8 mouse cellular contexts compared by ENCODE assay signal in the genomic region with DNA sequence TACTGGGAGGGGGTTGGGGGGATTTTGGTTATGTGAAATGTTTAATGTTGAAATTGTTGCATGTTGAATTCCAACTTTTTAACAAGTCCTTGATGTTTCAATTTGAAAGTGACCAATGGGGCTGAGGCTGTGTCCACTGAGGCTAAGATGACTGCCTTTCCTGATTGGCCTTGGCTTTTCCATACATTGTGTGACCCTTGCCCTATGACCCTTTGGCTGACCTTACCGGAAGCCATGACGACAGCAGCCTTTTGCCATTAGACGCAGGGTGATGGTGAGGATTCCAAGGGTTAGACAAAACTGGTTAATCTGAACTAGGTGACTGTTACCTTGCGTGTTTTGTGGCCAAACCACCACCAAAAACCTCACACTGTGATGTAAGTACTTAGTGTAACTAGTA. TPM values are rescaled to one million over a fixed set of nuclear protein-coding genes. Genes with fewer than 3 reads are reported as not detected.
A peak's percentile ranks its signal among the peaks of the same experiment; 100 is the strongest.
DNase-seq lines count a peak whose midpoint lies in the region; ATAC-seq and TF ChIP-seq lines count a peak whose summit lies in the region.

No protein-coding gene starts in this region.

- intact Hi-C loops in heart, postnatal 10 days (cut with DNase I), result no loop called here
- intact Hi-C loops in gastrocnemius, postnatal 14 days (cut with DNase I; ENCODE audit: low total_unique reads), result no loop called here

- H3K36me3 ChIP-seq in heart, embryonic 12.5 days, result peaks cover 42% of the 10 kb centered on the region
- peaks cover 37 to 39% of the 10 kb centered on the region in 2 experiments for H3K36me3 ChIP-seq in MEL (ENCODE audit: control insufficient read depth in 1 of 2, insufficient read depth in 2 of 2, low read length in 2 of 2)
- peaks cover 13% of the 10 kb centered on the region; the same call in 1 of the 2 replicates for H3K36me3 ChIP-seq in forebrain, embryonic 11.5 days (ENCODE audit: control insufficient read depth, insufficient read depth, low read length)
- peaks cover 50% of the 10 kb centered on the region for H3K36me3 ChIP-seq in limb, embryonic 12.5 days
- H3K36me3 ChIP-seq in stomach, embryonic 15.5 days, result peaks cover 27% of the 10 kb centered on the region

- peaks cover 26% of the 10 kb centered on the region for H3K79me2 ChIP-seq in MEL (ENCODE audit: control insufficient read depth, insufficient read depth, low read length, poor library complexity)

- H3K9ac ChIP-seq in heart, embryonic 12.5 days, result peak overlapping the region; percentile 55
- peak overlapping the region; percentile 57 for H3K9ac ChIP-seq in MEL (ENCODE audit: control insufficient read depth, low read depth, low read length, poor library complexity, severe bottlenecking)
- peak overlapping the region; percentile 35; the same call in 1 of the 2 replicates for H3K9ac ChIP-seq in forebrain, embryonic 11.5 days (ENCODE audit: low read length)
- no peak overlapping the region; the same call in 1 of the 2 replicates for H3K9ac ChIP-seq in limb, embryonic 12.5 days (replicated peaks)
- no peak overlapping the region for H3K9ac ChIP-seq in stomach, embryonic 15.5 days

- no peak for TF ChIP-seq EP300 in MEL (IDR thresholded peaks at IDR 0.05; ENCODE audit: low read depth in 1 of 2, low read length in 2 of 2)

- DNase-seq in heart, postnatal 10 days, result no peak
- DNase-seq in MEL (ENCODE audit: low read depth, low spot score), result no peak
- no peak for DNase-seq in forebrain, embryonic 11.5 days (ENCODE audit: low spot score)
- DNase-seq in gastrocnemius, postnatal 14 days, result no peak
- DNase-seq in spleen, postnatal 36 days (ENCODE audit: low spot score in 2 of 2), result no peak

- H3K9me3 ChIP-seq in heart, embryonic 12.5 days (replicated peaks), result no peaks in the 10 kb centered on the region
- H3K9me3 ChIP-seq in MEL (replicated peaks; ENCODE audit: insufficient read depth, low read length), result no peaks in the 10 kb centered on the region
- H3K9me3 ChIP-seq in forebrain, embryonic 11.5 days (ENCODE audit: control insufficient read depth, low read length), result no peaks in the 10 kb centered on the region
- no peaks in the 10 kb centered on the region for H3K9me3 ChIP-seq in limb, embryonic 12.5 days
- no peaks in the 10 kb centered on the region for H3K9me3 ChIP-seq in stomach, embryonic 15.5 days

- TF ChIP-seq RAD21 in MEL (IDR thresholded peaks at IDR 0.05; ENCODE audit: low read depth, low read length), result no peak

- H3K27ac ChIP-seq in heart, embryonic 12.5 days (ENCODE audit: poor library complexity, severe bottlenecking), result no peak overlapping the region
- no peak overlapping the region for H3K27ac ChIP-seq in MEL (ENCODE audit: control insufficient read depth, low read depth, low read length)
- no peak overlapping the region for H3K27ac ChIP-seq in forebrain, embryonic 11.5 days (ENCODE audit: low read depth, low read length)
- no peak overlapping the region for H3K27ac ChIP-seq in limb, embryonic 12.5 days
- H3K27ac ChIP-seq in stomach, embryonic 15.5 days, result no peak overlapping the region

- H3K4me3 ChIP-seq in heart, embryonic 12.5 days, result peak overlapping the region; percentile 100
- peak overlapping the region; percentile 68 to 99 for H3K4me3 ChIP-seq in MEL (ENCODE audit: control insufficient read depth in 1 of 2, insufficient read depth in 1 of 2, low read depth in 2 of 2, low read length in 2 of 2)
- peak overlapping the region; percentile 100 for H3K4me3 ChIP-seq in forebrain, embryonic 11.5 days (ENCODE audit: low read depth, low read length)
- H3K4me3 ChIP-seq in limb, embryonic 12.5 days (replicated peaks), result peak overlapping the region; percentile 99
- peak overlapping the region; percentile 99 for H3K4me3 ChIP-seq in stomach, embryonic 15.5 days (replicated peaks)

- peak overlapping the region; percentile 78 for H3K4me2 ChIP-seq in heart, embryonic 12.5 days
- H3K4me2 ChIP-seq in forebrain, embryonic 11.5 days (ENCODE audit: low read depth, low read length, severe bottlenecking), result peak overlapping the region; percentile 81
- peak overlapping the region; percentile 79 for H3K4me2 ChIP-seq in limb, embryonic 12.5 days
- peak overlapping the region; percentile 66 for H3K4me2 ChIP-seq in stomach, embryonic 15.5 days

- peaks cover 10% of the 10 kb centered on the region for H3K4me1 ChIP-seq in heart, embryonic 12.5 days (replicated peaks)
- H3K4me1 ChIP-seq in MEL (ENCODE audit: control insufficient read depth in 1 of 2, insufficient read depth in 2 of 2, low read length in 2 of 2), result peaks cover 0 to 21% of the 10 kb centered on the region in 2 experiments
- 0 out of 2 replicates have a peak, but pooled peaks cover 3% of the 10 kb centered on the region for H3K4me1 ChIP-seq in forebrain, embryonic 11.5 days (replicated peaks; ENCODE audit: control insufficient read depth, insufficient read depth, low read length)
- peaks cover 9% of the 10 kb centered on the region for H3K4me1 ChIP-seq in limb, embryonic 12.5 days (replicated peaks)
- H3K4me1 ChIP-seq in stomach, embryonic 15.5 days, result peaks cover 10% of the 10 kb centered on the region

- ATAC-seq in heart, embryonic 12.5 days (ENCODE audit: insufficient number of reproducible peaks, low FRiP score), result no peak
- ATAC-seq in forebrain, embryonic 11.5 days (replicated peaks; ENCODE audit: low FRiP score), result no peak
- no peak for ATAC-seq in limb, embryonic 12.5 days (ENCODE audit: insufficient number of reproducible peaks, insufficient read depth, low FRiP score, low TSS enrichment, low read depth)
- no peak for ATAC-seq in stomach, embryonic 15.5 days (ENCODE audit: insufficient read depth, low FRiP score, low read depth)

- WGBS in heart, embryonic 12.5 days, result 62% methylated on average over 4 of the region's 4 CpGs
- 55% methylated on average over 4 of the region's 4 CpGs for WGBS in forebrain, embryonic 11.5 days
- WGBS in limb, embryonic 12.5 days, result 50% methylated on average over 4 of the region's 4 CpGs
- 33% methylated on average over 4 of the region's 4 CpGs for WGBS in stomach, embryonic 15.5 days

- 0 out of 2 replicates have a peak, but pooled peaks cover 4% of the 10 kb centered on the region for H3K27me3 ChIP-seq in heart, embryonic 12.5 days (replicated peaks)
- H3K27me3 ChIP-seq in MEL (ENCODE audit: control insufficient read depth in 1 of 2, insufficient read depth in 2 of 2, low read length in 2 of 2), result no peaks in the 10 kb centered on the region
- no peaks in the 10 kb centered on the region for H3K27me3 ChIP-seq in forebrain, embryonic 11.5 days (ENCODE audit: control insufficient read depth, insufficient read depth, low read length)
- H3K27me3 ChIP-seq in limb, embryonic 12.5 days, result peaks cover 9% of the 10 kb centered on the region; the same call in 1 of the 2 replicates
- H3K27me3 ChIP-seq in stomach, embryonic 15.5 days (replicated peaks), result no peaks in the 10 kb centered on the region

- no peak for TF ChIP-seq CTCF in MEL (IDR thresholded peaks at IDR 0.05 in 2 of 3, conservative IDR thresholded peaks at IDR 0.05 in 1 of 3; ENCODE audit: control insufficient read depth in 1 of 3, insufficient read depth in 1 of 3, low read depth in 2 of 3, low read length in 3 of 3, poor library complexity in 1 of 3, severe bottlenecking in 1 of 3)

- TF ChIP-seq POLR2A in MEL (IDR thresholded peaks at IDR 0.05; ENCODE audit: control insufficient read depth in 1 of 2, insufficient read depth in 1 of 2, low read depth in 1 of 2, low read length in 2 of 2, poor library complexity in 1 of 2), result no peak

TF ChIP-seq in MEL, 35 proteins besides CTCF, POLR2A, EP300 and RAD21 (continues in another document):
- TF ChIP-seq MYC (IDR thresholded peaks at IDR 0.05; ENCODE audit: low read depth, low read length) (0 out of 2 replicates have a peak, but pooled peaks have one; percentile 18), MYB (IDR thresholded peaks at IDR 0.05; ENCODE audit: low read depth, low read length) (no peak), POLR2AphosphoS2 (IDR thresholded peaks at IDR 0.05; ENCODE audit: low read length) (peak; percentile 37; the same call in 1 of the 2 replicates), MXI1 (IDR thresholded peaks at IDR 0.05; ENCODE audit: low read depth, low read length) (no peak; the same call in 1 of the 2 replicates), USF2 (IDR thresholded peaks at IDR 0.05; ENCODE audit: borderline replicate concordance in 1 of 2, insufficient read depth in 1 of 2, low read depth in 1 of 2, low read length in 2 of 2) (no peak)

RNA-seq across cellular contexts. Expression of a gene that starts 1.4 kb away (rescaled TPM):
- polyA plus RNA-seq in heart, embryonic 12.5 days (2016; fragmentation: Nextera tagmentation; extraction: Ambion mirVana), result 152 and 161 TPM in 2 replicates
- total RNA-seq in heart, postnatal 10 days (2021), result 100 to 1,000 TPM; 115 to 127 TPM
- 155 and 173 TPM in 2 replicates for total RNA-seq in MEL (2012; rRNA removed)
- 100 to 1,000 TPM in 1 of 2 experiments, 10 to 100 TPM in 1; 69.2 to 284 TPM for polyA plus RNA-seq in MEL (2012; ENCODE audit: insufficient read depth in 1 of 2, insufficient read length in 2 of 2, low read depth in 1 of 2, low replicate concordance in 2 of 2, missing spikeins in 1 of 2)
- polyA plus RNA-seq in forebrain, embryonic 11.5 days (2014; fragmentation: Nextera tagmentation; extraction: Ambion mirVana), result 297 and 311 TPM in 2 replicates
- polyA plus RNA-seq in limb, embryonic 12.5 days (2016; fragmentation: Nextera tagmentation; extraction: Ambion mirVana), result 294 and 305 TPM in 2 replicates
- 170 and 191 TPM in 2 replicates for polyA plus RNA-seq in stomach, embryonic 15.5 days (2015; fragmentation: Nextera tagmentation; extraction: Ambion mirVana)
- total RNA-seq in gastrocnemius, postnatal 14 days (2021), result 10 to 100 TPM; 51.0 to 53.3 TPM

RNA-seq across cellular contexts. Expression of a gene that starts 10.6 kb away (rescaled TPM):
- polyA plus RNA-seq in heart, embryonic 12.5 days (2016; fragmentation: Nextera tagmentation; extraction: Ambion mirVana), result 0.05 TPM in 1 of 2 replicates, not detected in the other
- not detected for total RNA-seq in heart, postnatal 10 days (2021)
- 0.04 and 0.20 TPM in 2 replicates for total RNA-seq in MEL (2012; rRNA removed)
- polyA plus RNA-seq in MEL (2012; ENCODE audit: insufficient read depth in 1 of 2, insufficient read length in 2 of 2, low read depth in 1 of 2, low replicate concordance in 2 of 2, missing spikeins in 1 of 2), result under 1 TPM in 1 of 2 experiments, not detected in 1; 0.31 TPM
- 0.16 and 0.21 TPM in 2 replicates for polyA plus RNA-seq in forebrain, embryonic 11.5 days (2014; fragmentation: Nextera tagmentation; extraction: Ambion mirVana)
- 0.24 TPM in 2 replicates for polyA plus RNA-seq in limb, embryonic 12.5 days (2016; fragmentation: Nextera tagmentation; extraction: Ambion mirVana)
- 0.18 and 0.19 TPM in 2 replicates for polyA plus RNA-seq in stomach, embryonic 15.5 days (2015; fragmentation: Nextera tagmentation; extraction: Ambion mirVana)
- total RNA-seq in gastrocnemius, postnatal 14 days (2021), result not detected

RNA-seq across cellular contexts. Expression of a gene that starts 54.4 kb away (rescaled TPM):
- 0.09 TPM in 1 of 2 replicates, not detected in the other for polyA plus RNA-seq in heart, embryonic 12.5 days (2016; fragmentation: Nextera tagmentation; extraction: Ambion mirVana)
- under 1 TPM; 0.12 to 0.43 TPM for total RNA-seq in heart, postnatal 10 days (2021)
- not detected in 2 replicates for total RNA-seq in MEL (2012; rRNA removed)
- polyA plus RNA-seq in MEL (2012; ENCODE audit: insufficient read depth in 1 of 2, insufficient read length in 2 of 2, low read depth in 1 of 2, low replicate concordance in 2 of 2, missing spikeins in 1 of 2), result not detected
- polyA plus RNA-seq in forebrain, embryonic 11.5 days (2014; fragmentation: Nextera tagmentation; extraction: Ambion mirVana), result not detected in 2 replicates
- polyA plus RNA-seq in limb, embryonic 12.5 days (2016; fragmentation: Nextera tagmentation; extraction: Ambion mirVana), result not detected in 2 replicates
- polyA plus RNA-seq in stomach, embryonic 15.5 days (2015; fragmentation: Nextera tagmentation; extraction: Ambion mirVana), result 1.2 and 1.4 TPM in 2 replicates
- total RNA-seq in gastrocnemius, postnatal 14 days (2021), result not detected

Comparison
In these comparisons a context has a peak if more than half of its experiments do, and no peak if none do; other contexts are left out.
1. H3K9ac ChIP-seq: peak in heart, embryonic 12.5 days (single experiment), MEL (single experiment) and forebrain, embryonic 11.5 days (single experiment); none in limb, embryonic 12.5 days (single experiment) and stomach, embryonic 15.5 days (single experiment).
2. Peak in every context shown above with its lines, with median percentiles within 50 percentile points of each other: H3K4me2 ChIP-seq and H3K4me3 ChIP-seq.